Mouse (Mus musculus) spleen, postnatal 36 days (tissue): ENCODE results near the gene St6galnac1.
"Not testable (repeated sequence)": the region's sequence is repeated elsewhere in the genome, so short reads cannot be mapped to it uniquely, and the experiment has no call there.

Source experiments
- DNase-seq, 2 experiments: peaks; one replicate each; pipeline ENCODE4 v3.0.0; 2022; ENCODE audit warnings: low spot score in 2 of 2, mixed read lengths in 1 of 2

The St6galnac1 gene

DNA sequence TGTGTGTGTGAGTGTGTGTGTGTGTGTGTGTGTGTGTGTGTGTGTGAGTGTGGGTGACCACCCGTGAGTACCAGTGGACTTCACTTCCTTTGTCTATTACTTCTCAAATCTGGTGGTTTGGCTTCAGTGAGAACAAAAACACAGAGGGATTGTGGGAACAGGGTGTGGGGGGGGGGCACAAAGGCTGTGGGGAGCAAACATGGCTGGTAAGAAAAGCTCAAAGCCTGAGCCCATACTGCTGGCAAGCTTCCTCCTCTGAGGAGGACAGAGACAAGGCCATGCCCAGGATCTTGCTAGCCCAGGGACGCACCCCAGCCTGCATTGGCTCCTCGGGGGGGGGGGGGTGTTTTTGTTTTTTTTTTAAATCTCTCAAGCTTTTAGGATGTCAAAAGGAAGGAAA, 32.2 kb upstream of the St6galnac1 start:
- DNase-seq: no peak

DNA sequence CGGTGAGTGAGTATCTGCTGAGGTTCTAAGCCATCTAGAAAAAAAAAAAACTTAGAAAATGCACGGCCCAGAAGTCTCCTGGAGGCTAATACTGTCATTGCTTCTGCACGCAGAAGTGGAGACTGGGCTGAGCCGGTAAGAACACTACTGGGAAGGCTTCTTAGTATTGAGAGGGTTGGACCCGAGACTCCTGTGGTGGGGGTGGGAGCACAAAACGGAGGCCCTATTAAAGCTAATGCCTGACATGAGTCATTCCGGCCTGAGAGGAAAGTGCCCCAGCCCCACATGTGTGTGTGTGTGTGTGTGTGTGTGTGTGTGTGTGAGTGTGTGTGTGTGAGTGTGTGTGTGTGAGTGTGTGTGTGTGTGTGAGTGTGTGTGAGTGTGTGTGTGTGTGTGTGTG, 31.8 kb upstream of the St6galnac1 start:
- DNase-seq: no peak

GRCm38 (mm10) chr11:116806136-116807071, 31.1 kb upstream of the St6galnac1 start:
- no peak for DNase-seq

- no peak for DNase-seq
These were observed 27.4 kb upstream of the St6galnac1 start for GRCm38 (mm10) chr11:116802709-116803108.

- DNase-seq: no peak
These were observed 25.8 kb upstream of the St6galnac1 start for GRCm38 (mm10) chr11:116801106-116801505.

GRCm38 (mm10) chr11:116799364-116799763, 24.1 kb upstream of the St6galnac1 start:
- no peak for DNase-seq

GRCm38 (mm10) chr11:116784221-116784620, 8.9 kb upstream of the St6galnac1 start:
- DNase-seq: no peak

- peak; percentile 68 to 69 for DNase-seq
These were observed 7.4 kb upstream of the St6galnac1 start for GRCm38 (mm10) chr11:116782737-116783145.

DNA sequence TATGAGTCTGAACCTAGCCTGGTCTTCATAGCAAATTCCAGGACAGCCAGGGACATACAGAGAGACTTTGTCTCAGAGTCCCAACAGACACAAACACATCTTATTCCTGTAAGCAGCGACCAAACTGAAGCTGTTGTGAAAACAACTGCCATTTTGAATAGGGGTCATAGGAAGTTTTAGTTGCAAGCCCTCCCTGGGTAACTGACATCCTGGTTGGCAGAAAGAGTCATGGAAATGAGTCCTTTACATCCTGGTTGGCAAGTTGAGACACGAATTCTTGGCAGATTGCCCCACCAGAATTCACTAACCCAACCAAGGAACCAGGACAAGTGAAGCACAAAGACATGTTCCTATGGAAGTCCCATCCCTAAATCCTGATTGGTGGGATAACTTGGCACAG, 2.1 kb downstream of the St6galnac1 start:
- DNase-seq: no peak

- no peak for DNase-seq
These were observed 5.4 kb downstream of the St6galnac1 start for GRCm38 (mm10) chr11:116769873-116770272.

DNA sequence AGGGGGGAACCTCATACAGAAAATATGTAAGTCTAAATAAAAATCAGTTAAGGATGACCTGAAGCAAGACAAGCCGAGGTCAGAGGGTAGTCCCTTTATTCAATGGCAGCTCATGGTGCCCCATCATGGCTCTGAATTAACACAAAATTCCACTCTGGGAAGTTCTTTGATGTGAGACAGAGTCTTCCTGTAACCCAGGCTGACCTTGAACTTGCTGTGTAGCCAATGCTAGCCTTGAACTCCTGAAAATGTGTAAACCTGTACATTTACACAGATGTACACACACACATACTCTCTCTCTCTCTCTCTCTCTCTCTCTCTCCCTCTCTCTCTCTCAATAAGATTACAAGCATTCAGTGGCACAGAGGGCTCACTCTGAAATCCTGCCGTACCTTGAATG, 10.4 kb downstream of the St6galnac1 start:
- DNase-seq: no peak

DNA sequence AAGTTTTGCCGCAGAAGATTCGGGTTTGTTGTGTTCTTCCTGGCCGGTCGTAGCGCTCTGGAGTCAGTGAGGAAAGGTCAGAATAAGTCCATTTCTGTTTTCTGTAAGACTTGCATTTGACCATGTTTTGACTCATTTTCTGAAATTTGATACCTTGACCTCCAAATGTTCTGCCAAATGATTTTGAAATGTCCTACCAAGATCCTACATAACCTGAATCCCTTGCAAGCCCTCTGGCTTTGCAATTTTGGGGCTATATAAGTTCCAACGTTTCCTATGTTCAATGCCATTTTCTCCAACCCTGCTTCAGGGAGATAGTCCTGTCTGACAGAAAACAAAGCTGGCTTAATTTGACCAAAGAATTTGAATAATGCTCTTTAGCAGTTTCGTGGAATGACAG, 11.0 kb downstream of the St6galnac1 start:
- no peak for DNase-seq

GRCm38 (mm10) chr11:116755191-116755590, 20.1 kb downstream of the St6galnac1 start:
- no peak for DNase-seq

DNA sequence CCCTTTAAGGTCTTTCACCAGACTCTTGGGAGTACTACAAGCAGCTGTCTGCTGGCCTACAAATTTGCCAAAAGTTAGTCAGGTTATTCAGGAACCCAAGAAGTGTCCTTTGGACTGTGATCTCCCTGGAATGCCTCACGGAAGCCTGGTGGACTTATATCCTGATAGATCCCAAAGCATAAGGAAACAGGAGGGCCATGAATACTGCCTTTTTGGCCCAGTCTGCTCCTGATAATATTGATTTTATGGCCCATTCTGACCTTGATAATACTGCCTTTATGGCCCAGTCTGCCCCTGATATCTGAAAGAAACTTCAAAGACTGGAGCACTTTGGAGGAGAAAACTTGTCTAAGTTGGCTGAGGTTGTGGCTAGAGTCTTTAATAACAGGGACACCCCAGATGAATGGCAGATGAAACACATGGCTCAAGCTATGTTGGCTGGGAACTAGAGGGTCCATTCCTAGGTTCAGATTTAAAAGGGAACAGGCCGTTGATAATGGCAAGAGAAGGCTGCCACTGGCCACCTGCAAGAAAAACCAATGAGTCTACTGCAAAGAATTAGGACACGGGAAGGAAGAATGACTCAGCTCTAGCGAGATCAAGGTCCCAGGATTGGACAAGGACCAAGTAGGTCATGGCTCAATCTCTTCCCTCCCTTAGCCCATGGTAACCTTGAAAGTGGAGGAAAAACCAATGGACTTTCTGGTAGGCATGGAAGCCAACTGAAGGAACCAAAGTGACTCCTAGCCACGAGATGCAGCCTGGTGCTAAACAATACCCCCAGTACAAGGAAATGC, 21.4 kb downstream of the St6galnac1 start:
- no peak for DNase-seq

DNA sequence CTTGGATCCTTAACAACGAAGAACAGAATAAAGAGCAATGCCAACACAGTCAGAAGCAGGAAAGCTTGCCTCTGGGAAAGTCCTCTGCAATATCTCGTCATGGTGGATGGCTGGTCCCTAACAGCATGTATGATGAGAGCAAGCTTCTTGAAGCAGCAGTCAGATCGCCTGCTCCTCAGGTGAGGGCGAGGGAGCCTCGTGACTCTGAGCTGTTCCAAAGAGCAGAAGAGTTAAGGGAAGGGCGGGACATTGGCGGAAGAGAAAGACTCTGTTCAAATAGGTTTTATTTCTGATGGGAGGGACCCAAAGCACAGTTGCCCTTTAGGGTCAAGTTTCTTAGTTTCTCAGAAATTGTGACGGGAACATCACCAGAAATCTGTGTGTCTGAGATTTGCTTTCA, 25.6 kb downstream of the St6galnac1 start:
- DNase-seq: no peak

DNA sequence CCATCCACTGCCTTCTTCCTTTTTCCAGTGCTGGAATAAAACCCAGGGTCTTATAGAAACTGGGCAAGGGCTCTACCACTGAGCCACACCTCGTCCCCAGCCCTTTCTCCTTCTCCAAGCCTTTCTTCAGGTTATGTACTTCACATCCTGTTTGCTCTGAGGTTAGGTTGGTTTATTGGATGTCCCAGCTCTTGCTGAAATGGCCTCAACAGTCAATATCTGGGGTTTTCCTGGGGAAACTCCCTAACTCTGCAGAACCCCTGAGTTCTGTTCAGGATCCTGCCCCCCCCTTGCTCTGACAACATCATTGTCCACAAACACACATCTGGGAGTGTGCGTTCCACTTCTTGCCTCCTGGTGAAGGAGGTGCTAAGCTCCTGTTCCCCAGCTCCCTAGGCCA, 26.6 kb downstream of the St6galnac1 start:
- not testable (repeated sequence) for DNase-seq

DNA sequence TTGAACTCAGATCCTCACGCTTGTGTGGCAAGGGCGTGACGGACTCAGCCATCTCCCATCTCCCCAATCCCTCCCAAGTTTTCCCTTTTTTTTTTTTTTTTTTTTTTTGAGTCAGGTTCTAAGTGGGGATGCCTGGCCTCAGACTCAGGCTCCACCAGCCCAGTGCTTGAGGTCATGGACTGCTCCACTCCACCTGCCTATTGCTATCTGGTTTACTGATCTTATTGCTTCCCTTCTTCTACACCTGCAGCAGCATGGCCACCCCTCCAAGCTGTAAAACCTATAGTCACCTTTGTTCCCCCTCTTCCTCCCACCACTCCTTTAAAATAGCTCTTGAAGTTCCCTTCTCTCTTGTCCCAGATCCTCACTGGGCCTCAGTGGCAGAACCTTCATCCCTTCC, 28.5 kb downstream of the St6galnac1 start:
- not testable (repeated sequence) for DNase-seq

GRCm38 (mm10) chr11:116745457-116745856, 29.9 kb downstream of the St6galnac1 start:
- not testable (repeated sequence) for DNase-seq

GRCm38 (mm10) chr11:116738411-116738810, 36.9 kb downstream of the St6galnac1 start:
- DNase-seq: no peak

- DNase-seq: no peak
These were observed 42.8 kb downstream of the St6galnac1 start for GRCm38 (mm10) chr11:116732536-116732935.

DNA sequence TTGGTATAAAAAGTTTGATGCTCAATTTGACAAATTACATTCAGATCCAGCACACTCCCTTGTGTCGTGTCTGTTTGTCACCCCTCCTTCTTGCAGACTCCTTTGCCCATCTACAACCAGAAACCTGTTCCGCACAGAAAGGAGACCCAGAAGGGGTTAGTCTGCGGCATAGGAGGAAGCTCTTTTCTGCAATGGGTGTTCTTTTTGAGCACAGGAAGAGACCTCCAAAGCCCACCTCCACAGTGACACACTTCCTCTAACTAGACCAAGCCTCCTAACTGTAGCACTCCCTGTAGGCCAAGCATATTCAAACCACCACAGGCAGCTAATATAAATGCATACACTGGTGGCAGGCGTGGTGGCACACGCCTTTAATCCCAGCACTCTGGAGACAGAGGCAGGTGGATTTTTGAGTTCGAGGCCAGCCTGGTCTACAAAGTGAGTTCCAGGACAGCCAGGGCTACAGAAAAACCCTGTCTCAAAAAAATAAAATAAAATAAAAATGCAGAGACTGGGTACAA, 44.2 kb downstream of the St6galnac1 start:
- DNase-seq: not testable (repeated sequence)

DNA sequence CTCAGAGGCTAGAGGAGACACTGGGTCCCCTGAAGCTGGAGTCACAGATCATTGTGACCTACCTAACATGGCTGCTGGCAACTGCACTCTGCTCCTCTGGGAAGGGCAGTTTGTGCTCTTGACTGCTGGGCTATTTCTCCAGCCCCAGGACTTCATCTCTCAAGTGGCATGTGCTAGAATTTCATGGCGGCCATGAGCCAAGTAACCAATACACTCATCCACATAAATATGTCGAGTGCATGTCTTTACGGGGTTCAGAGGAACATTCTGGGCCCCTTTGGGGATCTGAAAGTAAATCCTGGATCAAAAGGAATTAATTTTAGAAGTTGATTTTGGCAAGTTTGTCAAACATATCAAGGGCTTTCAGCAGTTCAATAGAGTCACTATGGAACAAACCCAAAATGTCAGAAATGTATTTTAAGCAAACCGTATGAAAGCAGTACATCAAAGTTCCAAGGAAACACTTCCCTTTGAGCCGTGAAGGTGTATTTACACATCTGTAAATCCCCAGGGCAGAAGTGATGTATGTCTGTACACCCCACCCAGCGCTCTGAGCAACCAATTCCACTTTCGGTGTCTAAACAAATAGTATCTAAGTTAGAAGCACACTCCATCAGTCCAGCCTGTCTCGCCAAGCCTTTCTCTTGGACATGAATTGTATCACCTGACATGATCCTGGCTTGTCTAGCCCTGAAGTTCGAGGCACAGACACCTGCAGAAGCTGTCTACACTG, 45.9 kb downstream of the St6galnac1 start:
- DNase-seq: no peak
